ENCODE assay signal across 48 mouse cellular contexts in genomic region chr2:148893107-148893506, GRCm38 (mm10). TPM values are rescaled to one million over a fixed set of nuclear protein-coding genes. Genes with fewer than 3 reads are reported as not detected.
"Had no signal": no experiment of that assay in that cellular context is flagged by ENCODE, and none has a peak within 500 bp of the region (broad histone marks: within the 10 kb centered on the region; RNA-seq: fewer than 3 reads in every experiment).

No protein-coding gene starts in this region.

- H3K4me3 ChIP-seq: heart, embryonic 10.5 days; heart, embryonic 12.5 days; heart, embryonic 13.5 days; heart, embryonic 15.5 days; hindbrain, embryonic 10.5 days; hindbrain, embryonic 12.5 days; hindbrain, embryonic 13.5 days; hindbrain, embryonic 15.5 days; intestine, embryonic 15.5 days; kidney, embryonic 15.5 days; layer of hippocampus, adult 2 months; left cerebral cortex, adult 2 months had no signal

- H3K9me3 ChIP-seq: heart, embryonic 10.5 days; heart, embryonic 12.5 days; heart, embryonic 13.5 days; heart, embryonic 15.5 days; hindbrain, embryonic 10.5 days; hindbrain, embryonic 12.5 days; hindbrain, embryonic 13.5 days; hindbrain, embryonic 15.5 days; intestine, embryonic 15.5 days; kidney, embryonic 15.5 days had no signal

- H3K36me3 ChIP-seq: heart, embryonic 10.5 days; heart, embryonic 12.5 days; heart, embryonic 13.5 days; heart, embryonic 15.5 days; hindbrain, embryonic 10.5 days; hindbrain, embryonic 12.5 days; hindbrain, embryonic 13.5 days; hindbrain, embryonic 15.5 days; intestine, embryonic 15.5 days; kidney, embryonic 15.5 days had no signal

- H3K27me3 ChIP-seq: heart, embryonic 12.5 days; heart, embryonic 13.5 days; heart, embryonic 15.5 days; hindbrain, embryonic 12.5 days; hindbrain, embryonic 13.5 days; hindbrain, embryonic 15.5 days; intestine, embryonic 15.5 days; kidney, embryonic 15.5 days had no signal

- DNase-seq: heart, postnatal 10 days; heart, postnatal 14 days; heart, postnatal 36 days; heart, postnatal 4 days; kidney, adult 11 months; kidney, adult 18-20 months; kidney, adult 2 months; kidney, adult 8-10 months; kidney, adult 9 months; kidney, postnatal 10 days; kidney, postnatal 14 days; kidney, postnatal 25 days; kidney, postnatal 36 days; kidney, postnatal 4 days; layer of hippocampus, adult 9-11 months; layer of hippocampus, postnatal 36 days had no signal

- H3K27ac ChIP-seq: heart, embryonic 10.5 days; heart, embryonic 13.5 days; heart, embryonic 15.5 days; hindbrain, embryonic 10.5 days; hindbrain, embryonic 12.5 days; hindbrain, embryonic 13.5 days; hindbrain, embryonic 14.5 days; hindbrain, embryonic 15.5 days; hindbrain, postnatal 0 days; intestine, embryonic 15.5 days; kidney, embryonic 15.5 days; kidney, postnatal 0 days; layer of hippocampus, adult 2 months; left cerebral cortex, adult 2 months had no signal

- H3K9ac ChIP-seq: heart, embryonic 12.5 days; heart, embryonic 13.5 days; heart, embryonic 15.5 days; hindbrain, embryonic 12.5 days; hindbrain, embryonic 13.5 days; hindbrain, embryonic 14.5 days; hindbrain, embryonic 15.5 days; intestine, embryonic 15.5 days; kidney, embryonic 15.5 days had no signal

- H3K4me1 ChIP-seq: intestine, embryonic 15.5 days had no signal

- H3K4me2 ChIP-seq: heart, embryonic 11.5 days; heart, embryonic 12.5 days; heart, embryonic 13.5 days; heart, embryonic 15.5 days; hindbrain, embryonic 12.5 days; hindbrain, embryonic 13.5 days; hindbrain, embryonic 14.5 days; hindbrain, embryonic 15.5 days; intestine, embryonic 15.5 days; kidney, embryonic 15.5 days had no signal

RNA-seq across cellular contexts. Expression of gene 9230104L09Rik, which starts 28.3 kb away (rescaled TPM):
- total RNA-seq: hematopoietic stem cell, adult 5-6 weeks; hindbrain, postnatal 0 days; layer of hippocampus, adult 18-20 months; layer of hippocampus, adult 2 months; layer of hippocampus, adult 8-10 months; layer of hippocampus, postnatal 10 days; layer of hippocampus, postnatal 14 days; layer of hippocampus, postnatal 25 days; layer of hippocampus, postnatal 36 days; left cerebral cortex, adult 18-20 months; left cerebral cortex, adult 2 months had no signal
- polyA plus RNA-seq: heart, embryonic 10.5 days; heart, embryonic 11.5 days; heart, embryonic 12.5 days; heart, embryonic 13.5 days; hindbrain, embryonic 10.5 days; hindbrain, embryonic 11.5 days; hindbrain, embryonic 12.5 days; hindbrain, embryonic 13.5 days; hindbrain, embryonic 14.5 days; hindbrain, embryonic 15.5 days; hindbrain, embryonic 16.5 days; hindbrain, postnatal 0 days; inflammation-experienced regulatory T-cells, adult 6 months; intestine, embryonic 14.5 days; intestine, embryonic 15.5 days; intestine, embryonic 16.5 days; intestine, postnatal 0 days; kidney, adult 2 months; kidney, embryonic 14.5 days; kidney, embryonic 15.5 days; kidney, embryonic 16.5 days; kidney, postnatal 0 days had no signal

RNA-seq across cellular contexts. Expression of gene Cst9, which starts 58.2 kb away (rescaled TPM):
- total RNA-seq: hematopoietic stem cell, adult 5-6 weeks; hindbrain, postnatal 0 days; layer of hippocampus, adult 18-20 months; layer of hippocampus, adult 2 months; layer of hippocampus, adult 8-10 months; layer of hippocampus, postnatal 10 days; layer of hippocampus, postnatal 14 days; layer of hippocampus, postnatal 25 days; layer of hippocampus, postnatal 36 days; left cerebral cortex, adult 18-20 months; left cerebral cortex, adult 2 months had no signal
- polyA plus RNA-seq: hindbrain, embryonic 10.5 days; hindbrain, embryonic 11.5 days; hindbrain, embryonic 12.5 days; hindbrain, embryonic 13.5 days; hindbrain, embryonic 14.5 days; hindbrain, embryonic 15.5 days; hindbrain, embryonic 16.5 days; hindbrain, postnatal 0 days; inflammation-experienced regulatory T-cells, adult 6 months; intestine, embryonic 14.5 days; intestine, embryonic 15.5 days; intestine, embryonic 16.5 days; intestine, postnatal 0 days; kidney, adult 2 months; kidney, embryonic 14.5 days; kidney, embryonic 15.5 days; kidney, postnatal 0 days; large intestine, adult 2 months had no signal
